Mouse (Mus musculus): ENCODE measurements around the gene Banf2.

Gene Banf2

DNA sequence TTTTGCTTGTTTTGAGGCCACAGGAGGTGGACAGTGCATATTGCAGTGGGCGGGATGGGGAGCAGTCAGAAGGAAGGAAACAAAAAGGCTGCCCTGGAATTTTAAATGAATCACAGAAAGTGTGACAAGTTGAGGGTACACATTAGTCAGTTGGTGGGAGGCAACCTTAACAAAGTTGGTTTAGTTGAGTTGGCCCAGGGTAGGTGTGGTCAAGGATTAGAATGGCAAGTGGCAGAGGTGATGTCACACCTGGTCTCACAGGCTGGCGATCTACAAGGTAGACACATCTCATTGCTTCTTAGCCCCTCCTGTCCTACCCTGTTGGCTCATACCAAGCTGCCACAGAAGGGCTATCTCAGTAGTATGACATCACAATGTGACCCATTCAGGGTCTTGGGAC lies at the start of gene Banf2:
Banf2 (plus strand) TSS at position 396 of the 400 bp plus-strand sequence.
- no peak for DNase-seq (ENCODE audit: low read depth)

DNA sequence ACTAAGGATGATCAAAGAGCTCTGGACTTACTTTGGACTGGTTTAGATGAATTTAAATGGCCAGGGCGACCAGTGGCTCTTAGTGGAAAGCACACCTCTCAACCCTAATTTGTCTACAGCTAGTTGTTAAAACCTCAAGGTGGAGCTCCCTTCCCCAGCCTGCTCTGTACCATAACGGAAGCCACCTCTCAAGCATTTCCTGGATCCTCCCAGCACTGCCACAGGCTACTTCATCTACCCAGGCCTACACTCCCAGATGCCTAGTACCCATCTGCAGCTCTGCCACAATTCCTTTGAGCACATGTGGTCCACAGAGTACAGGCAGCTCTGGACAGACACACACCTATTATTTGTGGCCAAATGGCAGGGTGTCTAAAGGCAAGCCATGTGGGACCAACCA lies 49.4 kb upstream of the Banf2 start:
- DNase-seq (ENCODE audit: low read depth): peak; percentile 26

- no peak for DNase-seq (ENCODE audit: low read depth)
These were observed 45.4 kb upstream of the Banf2 start for GRCm38 (mm10) chr2:143987485-143987884.

GRCm38 (mm10) chr2:143988016-143988415 lies 44.8 kb upstream of the Banf2 start:
- DNase-seq (ENCODE audit: low read depth): no peak

DNA sequence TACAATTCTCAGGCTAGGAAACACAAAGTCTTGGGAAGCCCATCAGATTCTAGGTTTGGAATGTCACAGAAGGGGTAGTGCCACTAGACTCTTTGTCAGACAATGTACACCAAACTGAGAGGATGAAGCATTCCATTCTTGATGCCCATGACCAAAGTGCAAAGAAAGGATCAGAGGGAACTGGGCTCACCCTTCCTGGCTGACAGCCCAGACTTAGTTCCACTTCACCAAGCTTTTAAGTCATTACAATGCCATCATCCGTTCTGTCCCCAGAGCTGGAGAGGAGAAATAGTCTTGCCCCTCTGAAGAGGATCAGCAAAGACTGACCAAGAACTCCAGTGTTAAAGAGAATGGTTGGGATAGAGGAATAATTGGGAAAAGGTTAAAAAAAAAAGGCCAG lies 41.9 kb upstream of the Banf2 start:
- DNase-seq (ENCODE audit: low read depth): no peak

GRCm38 (mm10) chr2:143991964-143992672 lies 40.7 kb upstream of the Banf2 start:
- no peak for DNase-seq (ENCODE audit: low read depth)

- no peak for DNase-seq (ENCODE audit: low read depth)
These were observed 39.9 kb upstream of the Banf2 start for GRCm38 (mm10) chr2:143992977-143993376.

GRCm38 (mm10) chr2:144002229-144002984 lies 30.5 kb upstream of the Banf2 start:
- no peak for DNase-seq (ENCODE audit: low read depth)

- no peak for DNase-seq (ENCODE audit: low read depth)
These were observed 29.3 kb upstream of the Banf2 start for GRCm38 (mm10) chr2:144003544-144003943.

DNA sequence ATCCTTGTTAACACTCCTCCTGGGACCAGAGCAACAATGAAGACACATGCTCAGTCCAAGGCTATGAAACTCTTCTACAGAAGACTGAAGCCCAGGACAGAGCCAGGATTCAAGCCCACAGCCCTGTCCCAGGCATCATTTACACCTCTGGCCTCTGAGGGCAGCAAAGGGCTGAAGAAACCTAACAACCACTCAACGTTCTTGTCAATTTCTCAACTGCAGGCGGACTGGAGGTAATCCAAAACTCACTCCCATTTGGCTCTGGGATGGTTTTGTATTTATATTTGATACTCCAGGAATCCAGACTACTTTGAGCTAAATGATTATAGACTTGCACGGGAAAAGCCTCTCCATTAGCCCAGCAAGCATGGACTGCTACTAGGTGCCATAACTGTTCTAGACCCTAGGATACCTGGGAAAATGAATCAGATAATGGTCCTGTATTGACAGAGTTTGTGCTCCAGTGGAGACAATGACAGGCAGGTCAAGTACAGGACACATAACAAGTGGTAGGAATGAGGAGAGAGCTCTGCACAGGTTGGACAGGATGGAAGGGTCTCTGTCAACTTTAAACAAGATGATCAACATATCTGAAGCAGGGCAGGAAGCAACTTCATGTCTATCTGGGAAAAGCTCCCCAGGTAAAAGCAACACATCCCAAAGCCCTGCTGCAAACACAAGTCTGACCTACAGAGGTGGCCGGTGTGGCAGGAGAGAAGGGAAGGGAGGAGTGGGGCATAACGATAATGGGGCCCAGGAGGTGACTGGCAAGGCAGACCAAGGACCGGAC lies 27.5 kb upstream of the Banf2 start:
- no peak for DNase-seq (ENCODE audit: low read depth)

DNA sequence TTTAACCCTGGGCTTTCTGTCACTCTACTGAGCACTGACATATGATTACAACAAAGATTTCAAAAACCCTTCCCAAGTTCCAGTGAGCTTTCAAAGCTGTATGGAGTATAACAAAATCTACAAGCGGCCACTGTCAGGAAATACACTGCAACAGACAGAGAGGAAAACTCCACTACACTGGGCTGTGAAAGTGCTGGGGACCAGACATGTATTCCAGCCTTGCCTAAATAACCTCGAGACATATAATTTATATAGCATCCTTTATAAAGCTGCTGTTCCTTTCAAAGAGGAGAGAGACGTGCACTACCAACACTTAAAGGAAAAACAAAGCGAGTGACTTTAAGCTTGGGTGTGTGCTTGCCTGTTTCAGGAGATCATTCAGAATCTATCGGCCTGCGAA lies 26.2 kb upstream of the Banf2 start:
- no peak for DNase-seq (ENCODE audit: low read depth)

DNA sequence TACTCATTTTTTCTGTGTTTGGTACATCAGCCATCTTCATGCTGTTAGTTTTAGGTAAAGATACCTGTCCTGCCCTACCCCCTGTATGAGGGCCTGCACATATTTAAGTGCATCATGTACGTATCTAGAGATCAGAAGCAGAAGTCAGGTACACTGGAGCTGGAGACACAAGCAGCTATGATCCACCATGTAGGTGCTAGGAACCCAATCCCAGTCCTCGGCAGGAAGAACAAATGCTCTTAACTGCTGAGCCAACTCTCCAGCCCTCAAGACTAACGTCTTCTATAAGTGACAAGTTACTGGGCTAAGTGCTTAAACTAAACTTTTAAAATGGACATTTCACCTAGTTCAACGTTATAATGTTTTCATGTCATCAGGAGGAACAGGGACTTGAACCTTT lies 25.6 kb upstream of the Banf2 start:
- no peak for DNase-seq (ENCODE audit: low read depth)

- no peak for DNase-seq (ENCODE audit: low read depth)
These were observed 23.8 kb upstream of the Banf2 start for GRCm38 (mm10) chr2:144009081-144009480.

- peak; percentile 62 for DNase-seq (ENCODE audit: low read depth)
These were observed 23.1 kb upstream of the Banf2 start for GRCm38 (mm10) chr2:144009551-144010281.

- peak; percentile 84 for DNase-seq (ENCODE audit: low read depth)
These were observed 22.4 kb upstream of the Banf2 start for GRCm38 (mm10) chr2:144010282-144011044.

GRCm38 (mm10) chr2:144011080-144011551 lies 21.7 kb upstream of the Banf2 start, which contains the start of gene Rrbp1:
TSS of gene Rrbp1 (minus strand) at chr2:144011263.
- DNase-seq (ENCODE audit: low read depth): peak; percentile 99

DNA sequence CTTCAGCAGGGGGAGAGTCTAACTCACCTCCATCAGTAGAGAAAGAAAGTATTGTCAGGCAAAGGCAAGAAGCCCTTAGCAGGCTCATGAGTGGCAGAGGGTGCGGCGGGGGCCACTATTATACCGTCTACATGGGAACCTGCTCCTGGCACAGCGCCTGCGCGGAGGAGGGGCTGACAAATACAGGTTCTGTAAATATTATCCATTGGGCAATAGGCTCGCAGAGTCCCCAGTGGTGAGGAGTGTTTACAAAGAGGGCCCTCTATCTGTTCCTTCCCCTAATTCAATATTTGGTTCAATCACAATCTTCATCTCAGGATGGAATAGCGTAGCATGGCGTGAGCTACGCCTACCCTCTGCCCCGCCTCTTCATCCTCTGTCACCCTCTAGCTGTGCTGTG lies 18.8 kb upstream of the Banf2 start:
- no peak for DNase-seq (ENCODE audit: low read depth)

DNA sequence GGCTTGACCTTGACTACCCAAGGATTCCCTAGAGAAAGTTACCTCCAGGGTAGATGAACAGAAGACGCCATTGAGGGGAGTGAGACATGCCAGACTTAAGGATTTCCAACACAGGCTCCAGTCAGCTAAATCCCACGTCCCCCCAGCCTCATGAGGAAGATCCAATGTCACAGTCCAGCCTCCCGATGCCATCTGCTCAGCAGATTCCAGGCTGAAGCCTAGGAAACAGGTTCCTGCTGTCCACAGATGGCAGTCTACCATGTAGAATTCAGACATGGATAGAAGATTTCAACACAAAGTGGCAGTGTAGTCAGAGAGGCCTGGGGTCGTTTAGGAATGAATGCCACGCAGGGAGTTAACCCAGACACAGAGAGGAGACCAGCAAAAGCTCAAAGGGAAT lies 18.4 kb upstream of the Banf2 start:
- no peak for DNase-seq (ENCODE audit: low read depth)

GRCm38 (mm10) chr2:144015861-144016260 lies 17.0 kb upstream of the Banf2 start:
- DNase-seq (ENCODE audit: low read depth): no peak

- no peak for DNase-seq (ENCODE audit: low read depth)
These were observed 12.9 kb upstream of the Banf2 start for GRCm38 (mm10) chr2:144019971-144020370.

- no peak for DNase-seq (ENCODE audit: low read depth)
These were observed 10.4 kb upstream of the Banf2 start for GRCm38 (mm10) chr2:144022441-144022840.

Measured in naive thymus-derived CD4-positive, alpha-beta T cell, adult 2 months (primary cell).